ENCODE assay signal across 15 mouse cellular contexts in genomic region chr2:136204034-136204433, GRCm38 (mm10).
"Had no signal": no experiment of that assay in that cellular context is flagged by ENCODE, and none has a peak within 500 bp of the region (broad histone marks: within the 10 kb centered on the region; RNA-seq: fewer than 3 reads in every experiment).

No protein-coding gene starts in this region.

- H3K4me3 ChIP-seq: liver, embryonic 15.5 days; lung, embryonic 15.5 days; megakaryocyte, embryonic 14.5 days; midbrain, embryonic 13.5 days; midbrain, embryonic 15.5 days; neural tube, embryonic 12.5 days had no signal

- DNase-seq: liver, postnatal 0 days; lung, adult 2 months; lung, postnatal 14 days; lung, postnatal 36 days; right cerebral cortex, postnatal 25 days; thymus, adult 2 months; thymus, postnatal 25 days; thymus, postnatal 4 days had no signal

- H3K27ac ChIP-seq: liver, embryonic 15.5 days; lung, embryonic 15.5 days; macrophage; midbrain, embryonic 13.5 days; midbrain, embryonic 15.5 days; neural tube, embryonic 12.5 days had no signal
